ENCODE assay signal across 9 mouse cellular contexts in genomic region chr11:98748506-98749416, GRCm38 (mm10). TPM values are rescaled to one million over a fixed set of nuclear protein-coding genes. Genes with fewer than 3 reads are reported as not detected.
DNase-seq lines count a peak whose midpoint lies in the region; ATAC-seq and TF ChIP-seq lines count a peak whose summit lies in the region.
"Had no signal": no experiment of that assay in that cellular context is flagged by ENCODE, and none has a peak within 500 bp of the region (broad histone marks: within the 10 kb centered on the region; RNA-seq: fewer than 3 reads in every experiment).

No protein-coding gene starts in this region.

- H3K9me3 ChIP-seq in megakaryocyte, embryonic 14.5 days, result no peaks in the 10 kb centered on the region
- no peaks in the 10 kb centered on the region for H3K9me3 ChIP-seq in embryonic facial prominence, embryonic 10.5 days
- H3K9me3 ChIP-seq in hindbrain, embryonic 12.5 days (replicated peaks), result no peaks in the 10 kb centered on the region
- H3K9me3 ChIP-seq in liver, postnatal 0 days (ENCODE audit: low read length), result no peaks in the 10 kb centered on the region

- peak overlapping the region; percentile 61 for H3K9ac ChIP-seq in hindbrain, embryonic 12.5 days
- no peak overlapping the region for H3K9ac ChIP-seq in liver, postnatal 0 days (replicated peaks)

- peaks cover 100% of the 10 kb centered on the region for H3K4me1 ChIP-seq in megakaryocyte, embryonic 14.5 days
- H3K4me1 ChIP-seq in embryonic facial prominence, embryonic 10.5 days, result peaks cover 92% of the 10 kb centered on the region
- H3K4me1 ChIP-seq in hindbrain, embryonic 12.5 days, result peaks cover 97% of the 10 kb centered on the region
- peaks cover 84% of the 10 kb centered on the region for H3K4me1 ChIP-seq in liver, postnatal 0 days (ENCODE audit: insufficient read depth)
- peaks cover 68% of the 10 kb centered on the region for H3K4me1 ChIP-seq in small intestine, adult 2 months (ENCODE audit: control insufficient read depth, insufficient read depth, insufficient read length, low read length)

- no peak for TF ChIP-seq POLR2A in small intestine, adult 2 months (IDR thresholded peaks at IDR 0.05; ENCODE audit: low read depth, low read length)

- TF ChIP-seq EP300 in liver, postnatal 0 days (IDR thresholded peaks at IDR 0.05; ENCODE audit: low read depth), result no peak

- H3K27ac ChIP-seq in embryonic facial prominence, embryonic 10.5 days (replicated peaks), result peak overlapping the region; percentile 79
- peak overlapping the region; percentile 97 for H3K27ac ChIP-seq in hindbrain, embryonic 12.5 days
- 0 out of 2 replicates have a peak overlapping the region, but pooled peaks have one; percentile 62 for H3K27ac ChIP-seq in liver, postnatal 0 days (ENCODE audit: low read depth)
- H3K27ac ChIP-seq in small intestine, adult 2 months (ENCODE audit: insufficient read depth, low read depth, low read length), result peak overlapping the region; percentile 98

- peak; percentile 52 for DNase-seq in embryonic facial prominence, embryonic 10.5 days (ENCODE audit: low spot score)
- no peak for DNase-seq in liver, postnatal 0 days
- DNase-seq in ovary, adult 18-20 months (ENCODE audit: low spot score), result no peak

- 32% methylated on average over 15 of the region's 15 CpGs for WGBS in embryonic facial prominence, embryonic 10.5 days
- WGBS in hindbrain, embryonic 12.5 days, result 26% methylated on average over 15 of the region's 15 CpGs
- 45% methylated on average over 15 of the region's 15 CpGs for WGBS in liver, postnatal 0 days (ENCODE audit: insufficient replicate concordance)
- WGBS in small intestine, adult 2 months, result 10% methylated on average over 15 of the region's 15 CpGs

- peaks cover 36% of the 10 kb centered on the region for H3K36me3 ChIP-seq in megakaryocyte, embryonic 14.5 days (replicated peaks; ENCODE audit: low read length)
- peaks cover 9% of the 10 kb centered on the region for H3K36me3 ChIP-seq in embryonic facial prominence, embryonic 10.5 days (replicated peaks)
- peaks cover 9% of the 10 kb centered on the region for H3K36me3 ChIP-seq in hindbrain, embryonic 12.5 days
- H3K36me3 ChIP-seq in liver, postnatal 0 days (replicated peaks; ENCODE audit: insufficient read depth, low read length), result no peaks in the 10 kb centered on the region
- H3K36me3 ChIP-seq in small intestine, adult 2 months (ENCODE audit: control insufficient read depth, insufficient read depth, low read length), result 0 out of 2 replicates have a peak, but pooled peaks cover 1% of the 10 kb centered on the region

- peak; percentile 29; the same call in 1 of the 2 replicates for TF ChIP-seq CTCF in liver, postnatal 0 days (IDR thresholded peaks at IDR 0.05; ENCODE audit: low read depth)
- TF ChIP-seq CTCF in small intestine, adult 2 months (IDR thresholded peaks at IDR 0.05; ENCODE audit: extremely low read depth, insufficient read length, insufficient replicate concordance, low read depth, low read length), result peak; percentile 20; the same call in 1 of the 2 replicates

- H3K4me2 ChIP-seq in hindbrain, embryonic 12.5 days (replicated peaks), result peak overlapping the region; percentile 88
- H3K4me2 ChIP-seq in liver, postnatal 0 days (ENCODE audit: low read depth, low read length), result no peak overlapping the region

- peak overlapping the region; percentile 87 for H3K4me3 ChIP-seq in megakaryocyte, embryonic 14.5 days (replicated peaks)
- peak overlapping the region; percentile 52 for H3K4me3 ChIP-seq in embryonic facial prominence, embryonic 10.5 days
- H3K4me3 ChIP-seq in hindbrain, embryonic 12.5 days, result peak overlapping the region; percentile 18
- no peak overlapping the region for H3K4me3 ChIP-seq in liver, postnatal 0 days (ENCODE audit: low read depth, low read length)
- peak overlapping the region; percentile 47 for H3K4me3 ChIP-seq in small intestine, adult 2 months (ENCODE audit: low read depth, low read length)

- ATAC-seq in megakaryocyte, adult 5-6 weeks (ENCODE audit: poor library complexity, severe bottlenecking), result no peak
- ATAC-seq in hindbrain, embryonic 12.5 days (ENCODE audit: low FRiP score), result peak; percentile 47
- ATAC-seq in liver, postnatal 0 days, result no peak
- no peak for ATAC-seq in erythroblast, adult 5-6 weeks (replicated peaks; ENCODE audit: low FRiP score, poor library complexity, severe bottlenecking)

- no peaks in the 10 kb centered on the region for H3K27me3 ChIP-seq in megakaryocyte, embryonic 14.5 days (replicated peaks)
- H3K27me3 ChIP-seq in embryonic facial prominence, embryonic 10.5 days (replicated peaks; ENCODE audit: low read depth, poor library complexity, severe bottlenecking), result peaks cover 5% of the 10 kb centered on the region; the same call in 1 of the 2 replicates
- H3K27me3 ChIP-seq in hindbrain, embryonic 12.5 days, result no peaks in the 10 kb centered on the region
- H3K27me3 ChIP-seq in liver, postnatal 0 days (ENCODE audit: insufficient read depth, low read length), result no peaks in the 10 kb centered on the region
- H3K27me3 ChIP-seq in small intestine, adult 2 months (ENCODE audit: control insufficient read depth, insufficient read depth, low read length), result no peaks in the 10 kb centered on the region

RNA-seq across cellular contexts. Expression of gene Thra, which starts 8.3 kb away (rescaled TPM):
- 37.6 and 38.9 TPM in 2 replicates for polyA plus RNA-seq in megakaryocyte, embryonic 14.5 days (2012; ENCODE audit: insufficient read depth, low replicate concordance)
- total RNA-seq in megakaryocyte, adult 5-6 weeks (2015), result 10.0 and 11.6 TPM in 2 replicates
- 8.0 and 9.0 TPM in 2 replicates for total RNA-seq in megakaryocyte, adult 5-6 weeks (2017)
- polyA plus RNA-seq in embryonic facial prominence, embryonic 10.5 days (2016; fragmentation: Nextera tagmentation; extraction: Ambion mirVana), result 8.8 and 9.1 TPM in 2 replicates
- polyA plus RNA-seq in hindbrain, embryonic 12.5 days (2016; fragmentation: Nextera tagmentation; extraction: Ambion mirVana), result 67.2 and 68.4 TPM in 2 replicates
- 5.1 and 6.1 TPM in 2 replicates for polyA plus RNA-seq in liver, postnatal 0 days (2015; fragmentation: Nextera tagmentation; extraction: Ambion mirVana)
- 46.5 and 128 TPM in 2 replicates for polyA plus RNA-seq in small intestine, adult 2 months (2012; rRNA removed)
- 1.9 and 5.0 TPM in 2 replicates for total RNA-seq in erythroblast, adult 5-6 weeks (2015; ENCODE audit: low replicate concordance)
- 4.3 and 8.1 TPM in 2 replicates for total RNA-seq in erythroblast, adult 5-6 weeks (2017; ENCODE audit: low replicate concordance)

RNA-seq across cellular contexts. Expression of gene Med24, which starts 19.5 kb away (rescaled TPM):
- polyA plus RNA-seq in megakaryocyte, embryonic 14.5 days (2012; ENCODE audit: insufficient read depth, low replicate concordance), result 40.2 and 55.7 TPM in 2 replicates
- total RNA-seq in megakaryocyte, adult 5-6 weeks (2015), result 17.9 and 21.5 TPM in 2 replicates
- 22.6 and 31.3 TPM in 2 replicates for total RNA-seq in megakaryocyte, adult 5-6 weeks (2017)
- 73.9 and 78.1 TPM in 2 replicates for polyA plus RNA-seq in embryonic facial prominence, embryonic 10.5 days (2016; fragmentation: Nextera tagmentation; extraction: Ambion mirVana)
- polyA plus RNA-seq in hindbrain, embryonic 12.5 days (2016; fragmentation: Nextera tagmentation; extraction: Ambion mirVana), result 85.0 and 86.9 TPM in 2 replicates
- polyA plus RNA-seq in liver, postnatal 0 days (2015; fragmentation: Nextera tagmentation; extraction: Ambion mirVana), result 10.5 and 10.9 TPM in 2 replicates
- 23.8 and 49.5 TPM in 2 replicates for polyA plus RNA-seq in small intestine, adult 2 months (2012; rRNA removed)
- total RNA-seq in erythroblast, adult 5-6 weeks (2015; ENCODE audit: low replicate concordance), result 8.8 and 17.3 TPM in 2 replicates
- 10.3 and 17.6 TPM in 2 replicates for total RNA-seq in erythroblast, adult 5-6 weeks (2017; ENCODE audit: low replicate concordance)

RNA-seq across cellular contexts. Expression of gene Nr1d1, which starts 26.4 kb away (rescaled TPM):
- 5.6 and 22.1 TPM in 2 replicates for polyA plus RNA-seq in megakaryocyte, embryonic 14.5 days (2012; ENCODE audit: insufficient read depth, low replicate concordance)
- 0.11 and 0.25 TPM in 2 replicates for total RNA-seq in megakaryocyte, adult 5-6 weeks (2015)
- 0.12 and 0.37 TPM in 2 replicates for total RNA-seq in megakaryocyte, adult 5-6 weeks (2017)
- polyA plus RNA-seq in embryonic facial prominence, embryonic 10.5 days (2016; fragmentation: Nextera tagmentation; extraction: Ambion mirVana), result 1.1 and 1.8 TPM in 2 replicates
- 1.2 and 1.3 TPM in 2 replicates for polyA plus RNA-seq in hindbrain, embryonic 12.5 days (2016; fragmentation: Nextera tagmentation; extraction: Ambion mirVana)
- polyA plus RNA-seq in liver, postnatal 0 days (2015; fragmentation: Nextera tagmentation; extraction: Ambion mirVana), result 2.0 and 4.2 TPM in 2 replicates
- polyA plus RNA-seq in small intestine, adult 2 months (2012; rRNA removed), result 59.8 and 206 TPM in 2 replicates
- not detected in 2 replicates for total RNA-seq in erythroblast, adult 5-6 weeks (2015; ENCODE audit: low replicate concordance)
- total RNA-seq in erythroblast, adult 5-6 weeks (2017; ENCODE audit: low replicate concordance), result 0.26 and 0.42 TPM in 2 replicates

RNA-seq across cellular contexts. Expression of gene Msl1, which starts 46.6 kb away (rescaled TPM):
- 30.0 and 46.8 TPM in 2 replicates for polyA plus RNA-seq in megakaryocyte, embryonic 14.5 days (2012; ENCODE audit: insufficient read depth, low replicate concordance)
- total RNA-seq in megakaryocyte, adult 5-6 weeks (2015), result 73.7 and 74.9 TPM in 2 replicates
- 111 and 119 TPM in 2 replicates for total RNA-seq in megakaryocyte, adult 5-6 weeks (2017)
- 23.4 and 23.5 TPM in 2 replicates for polyA plus RNA-seq in embryonic facial prominence, embryonic 10.5 days (2016; fragmentation: Nextera tagmentation; extraction: Ambion mirVana)
- 38.8 and 40.4 TPM in 2 replicates for polyA plus RNA-seq in hindbrain, embryonic 12.5 days (2016; fragmentation: Nextera tagmentation; extraction: Ambion mirVana)
- 5.4 and 6.5 TPM in 2 replicates for polyA plus RNA-seq in liver, postnatal 0 days (2015; fragmentation: Nextera tagmentation; extraction: Ambion mirVana)
- polyA plus RNA-seq in small intestine, adult 2 months (2012; rRNA removed), result 19.8 and 38.5 TPM in 2 replicates
- 30.3 and 42.7 TPM in 2 replicates for total RNA-seq in erythroblast, adult 5-6 weeks (2015; ENCODE audit: low replicate concordance)
- 26.1 and 26.3 TPM in 2 replicates for total RNA-seq in erythroblast, adult 5-6 weeks (2017; ENCODE audit: low replicate concordance)

RNA-seq across cellular contexts. Expression of gene Csf3, which starts 47.7 kb away (rescaled TPM):
- not detected in 2 replicates for polyA plus RNA-seq in megakaryocyte, embryonic 14.5 days (2012; ENCODE audit: insufficient read depth, low replicate concordance)
- total RNA-seq in megakaryocyte, adult 5-6 weeks (2015), result not detected in 2 replicates
- total RNA-seq in megakaryocyte, adult 5-6 weeks (2017), result not detected in 2 replicates
- polyA plus RNA-seq in embryonic facial prominence, embryonic 10.5 days (2016; fragmentation: Nextera tagmentation; extraction: Ambion mirVana), result not detected in 2 replicates
- not detected in 2 replicates for polyA plus RNA-seq in hindbrain, embryonic 12.5 days (2016; fragmentation: Nextera tagmentation; extraction: Ambion mirVana)
- not detected in 2 replicates for polyA plus RNA-seq in liver, postnatal 0 days (2015; fragmentation: Nextera tagmentation; extraction: Ambion mirVana)
- polyA plus RNA-seq in small intestine, adult 2 months (2012; rRNA removed), result 0.10 TPM in 1 of 2 replicates, not detected in the other
- not detected in 2 replicates for total RNA-seq in erythroblast, adult 5-6 weeks (2015; ENCODE audit: low replicate concordance)
- total RNA-seq in erythroblast, adult 5-6 weeks (2017; ENCODE audit: low replicate concordance), result not detected in 2 replicates
- total RNA-seq: layer of hippocampus, adult 18-20 months had no signal
